Mouse (Mus musculus) cerebellum, adult 11 months (tissue): ENCODE measurements at regions not wholly inside any gene's neighbourhood (a gene's known extent, or its start where the extent isn't known, plus 50 kb on each side); places are given as distances from the start of the nearest gene placed in this dataset.

Experiments used
- DNase-seq: peaks from one replicate; pipeline ENCODE4 v3.0.0; 2022

- DNase-seq, result no peak
These were observed 749.3 kb downstream of the H2al1n start for GRCm38 (mm10) chrX:14960294-14960693.

- peak; percentile 27 for DNase-seq
These were observed 796.1 kb downstream of the H2al1n start for GRCm38 (mm10) chrX:15007023-15007422.
